Mouse (Mus musculus): ENCODE data around the gene Zfp14. TPM values are rescaled to one million over a fixed set of nuclear protein-coding genes. Genes with fewer than 3 reads are reported as not detected.
A peak's percentile ranks its signal among the peaks of the same experiment; 100 is the strongest.

Gene Zfp14
- polyA plus RNA-seq, 1 experiment from 2014 or later = 3.8 TPM

GRCm38 (mm10) chr7:30023324-30023723 lies 27.9 kb downstream of the Zfp14 start:
- 93% methylated on average over 9 of the region's 9 CpGs for whole genome bisulfite sequencing
- H3K27me3 ChIP-seq (ENCODE audit: control insufficient read depth, insufficient read depth, low read length) = no peaks in the 10 kb centered on the region

GRCm38 (mm10) chr7:30019543-30019942 lies 31.6 kb downstream of the Zfp14 start:
- DNase-seq (ENCODE audit: low spot score) (no peak), ATAC-seq (ENCODE audit: insufficient number of reproducible peaks, low FRiP score, low TSS enrichment, low read depth) (no peak)
- H3K27ac ChIP-seq (replicated peaks; ENCODE audit: low read depth, low read length) = no peak overlapping the region
- peaks cover 42% of the 10 kb centered on the region for H3K36me3 ChIP-seq (ENCODE audit: control insufficient read depth, insufficient read depth, low read length)
- no peaks in the 10 kb centered on the region for H3K4me1 ChIP-seq (ENCODE audit: control insufficient read depth, insufficient read depth, low read length)
- no peaks in the 10 kb centered on the region for H3K9me3 ChIP-seq (ENCODE audit: control insufficient read depth, low read length)
- H3K9ac ChIP-seq (ENCODE audit: low read length) = no peak overlapping the region
- no peaks in the 10 kb centered on the region for H3K27me3 ChIP-seq (ENCODE audit: control insufficient read depth, insufficient read depth, low read length)
- no peak overlapping the region for H3K4me3 ChIP-seq (ENCODE audit: low read depth, low read length)
- no peak overlapping the region for H3K4me2 ChIP-seq (ENCODE audit: low read depth, severe bottlenecking)
- 77% methylated on average over 2 of the region's 2 CpGs for whole genome bisulfite sequencing

More at GRCm38 (mm10) chr7:30023324-30023723, 27.9 kb downstream of the Zfp14 start:
- no peak overlapping the region for H3K4me2 ChIP-seq (ENCODE audit: low read depth, severe bottlenecking)
- no peak for ATAC-seq (ENCODE audit: insufficient number of reproducible peaks, low FRiP score, low TSS enrichment, low read depth)
- H3K4me3 ChIP-seq (ENCODE audit: low read depth, low read length) = no peak overlapping the region
- no peak for DNase-seq (ENCODE audit: low spot score)
- no peaks in the 10 kb centered on the region for H3K9me3 ChIP-seq (ENCODE audit: control insufficient read depth, low read length)
- H3K27ac ChIP-seq (replicated peaks; ENCODE audit: low read depth, low read length) = no peak overlapping the region
- no peaks in the 10 kb centered on the region for H3K4me1 ChIP-seq (ENCODE audit: control insufficient read depth, insufficient read depth, low read length)
- H3K9ac ChIP-seq (ENCODE audit: low read length) = no peak overlapping the region
- peaks cover 33% of the 10 kb centered on the region for H3K36me3 ChIP-seq (ENCODE audit: control insufficient read depth, insufficient read depth, low read length)

DNA sequence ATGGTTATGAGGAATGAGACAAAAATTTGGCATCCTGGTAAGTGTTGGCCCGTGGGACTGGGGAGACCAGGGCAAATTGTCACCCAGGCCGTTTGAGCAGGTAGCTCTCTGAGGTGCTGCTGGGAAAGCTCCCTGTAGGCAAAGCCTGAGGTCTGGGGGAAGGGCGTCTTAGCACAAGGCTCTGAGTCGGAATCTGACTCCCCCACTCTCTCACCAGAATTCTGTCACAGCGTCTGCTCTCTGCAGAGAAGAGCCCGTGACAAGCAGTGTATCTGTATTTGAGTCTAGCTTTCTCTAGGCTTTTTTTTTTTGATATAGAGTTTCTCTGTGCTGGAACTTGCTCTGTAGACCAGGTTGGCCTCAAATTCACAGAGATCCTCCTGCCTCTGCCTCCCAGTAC lies 34.0 kb downstream of the Zfp14 start:
- Histone ChIP-seq H3K4me3 (ENCODE audit: low read depth, low read length) (no peak overlapping the region), H3K36me3 (ENCODE audit: control insufficient read depth, insufficient read depth, low read length) (peaks cover 31% of the 10 kb centered on the region; the same call in 1 of the 2 replicates), H3K4me2 (ENCODE audit: low read depth, severe bottlenecking) (no peak overlapping the region), H3K4me1 (ENCODE audit: control insufficient read depth, insufficient read depth, low read length) (no peaks in the 10 kb centered on the region), H3K27me3 (ENCODE audit: control insufficient read depth, insufficient read depth, low read length) (no peaks in the 10 kb centered on the region), H3K27ac (replicated peaks; ENCODE audit: low read depth, low read length) (no peak overlapping the region), H3K9ac (ENCODE audit: low read length) (no peak overlapping the region), H3K9me3 (ENCODE audit: control insufficient read depth, low read length) (no peaks in the 10 kb centered on the region)
- WGBS = 94% methylated on average over 6 of the region's 6 CpGs
- DNase-seq (ENCODE audit: low spot score) (no peak), ATAC-seq (ENCODE audit: insufficient number of reproducible peaks, low FRiP score, low TSS enrichment, low read depth) (no peak)

GRCm38 (mm10) chr7:30012956-30013363 lies 38.2 kb downstream of the Zfp14 start:
- Histone ChIP-seq H3K4me1 (ENCODE audit: control insufficient read depth, insufficient read depth, low read length) (peaks cover 3% of the 10 kb centered on the region; the same call in 1 of the 2 replicates), H3K36me3 (ENCODE audit: control insufficient read depth, insufficient read depth, low read length) (peaks cover 26% of the 10 kb centered on the region; the same call in 1 of the 2 replicates), H3K27ac (replicated peaks; ENCODE audit: low read depth, low read length) (no peak overlapping the region), H3K9ac (ENCODE audit: low read length) (no peak overlapping the region), H3K9me3 (ENCODE audit: control insufficient read depth, low read length) (no peaks in the 10 kb centered on the region), H3K4me3 (ENCODE audit: low read depth, low read length) (no peak overlapping the region), H3K4me2 (ENCODE audit: low read depth, severe bottlenecking) (no peak overlapping the region), H3K27me3 (ENCODE audit: control insufficient read depth, insufficient read depth, low read length) (no peaks in the 10 kb centered on the region)
- 90% methylated on average over 4 of the region's 4 CpGs for WGBS
- DNase-seq (ENCODE audit: low spot score) (peak; percentile 52), ATAC-seq (ENCODE audit: insufficient number of reproducible peaks, low FRiP score, low TSS enrichment, low read depth) (no peak)

DNA sequence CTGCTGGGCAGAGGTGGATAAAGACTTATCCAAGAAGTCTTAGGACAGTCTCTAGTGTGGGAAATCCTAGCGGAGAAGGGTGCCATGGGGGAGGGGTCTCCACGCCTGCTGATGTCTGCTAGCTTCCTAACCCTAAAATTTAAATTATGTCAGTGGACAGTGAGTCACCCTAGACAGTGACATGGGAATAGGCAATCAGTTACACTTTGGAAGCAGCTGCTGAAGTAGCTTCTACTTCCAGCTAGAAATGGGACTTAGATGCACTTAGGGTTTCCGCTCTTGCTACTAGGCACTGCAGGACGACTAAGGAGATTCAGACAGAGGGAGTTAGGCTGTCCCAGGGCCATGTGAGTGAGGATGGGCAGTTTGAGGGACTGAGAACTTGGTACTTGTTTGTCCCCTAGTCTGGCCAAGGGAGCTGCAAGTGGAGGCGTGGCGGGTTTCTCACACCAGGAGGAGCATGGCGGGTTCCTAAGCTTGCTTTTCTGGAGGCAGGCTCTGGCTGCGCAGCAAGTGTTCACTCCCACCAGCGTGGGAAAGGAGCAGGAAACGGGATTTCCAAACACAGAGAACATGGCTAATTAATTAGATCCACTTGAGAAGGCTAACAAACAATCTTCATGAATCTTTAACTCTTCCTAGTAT lies 40.5 kb downstream of the Zfp14 start:
- H3K4me1 ChIP-seq (ENCODE audit: control insufficient read depth, insufficient read depth, low read length) = peaks cover 4% of the 10 kb centered on the region; the same call in 1 of the 2 replicates
- no peak overlapping the region for H3K27ac ChIP-seq (replicated peaks; ENCODE audit: low read depth, low read length)
- peaks cover 17% of the 10 kb centered on the region; the same call in 1 of the 2 replicates for H3K36me3 ChIP-seq (ENCODE audit: control insufficient read depth, insufficient read depth, low read length)

GRCm38 (mm10) chr7:30009321-30010085 lies 41.7 kb downstream of the Zfp14 start:
- H3K9ac ChIP-seq (ENCODE audit: low read length) = no peak overlapping the region
- DNase-seq (ENCODE audit: low spot score) = no peak
- no peak overlapping the region for H3K4me2 ChIP-seq (ENCODE audit: low read depth, severe bottlenecking)
- no peak overlapping the region for H3K4me3 ChIP-seq (ENCODE audit: low read depth, low read length)
- no peak for ATAC-seq (ENCODE audit: insufficient number of reproducible peaks, low FRiP score, low TSS enrichment, low read depth)
- no peaks in the 10 kb centered on the region for H3K27me3 ChIP-seq (ENCODE audit: control insufficient read depth, insufficient read depth, low read length)
- peaks cover 4% of the 10 kb centered on the region; the same call in 1 of the 2 replicates for H3K4me1 ChIP-seq (ENCODE audit: control insufficient read depth, insufficient read depth, low read length)
- no peaks in the 10 kb centered on the region for H3K9me3 ChIP-seq (ENCODE audit: control insufficient read depth, low read length)
- 82% methylated on average over 21 of the region's 21 CpGs for WGBS
- H3K36me3 ChIP-seq (ENCODE audit: control insufficient read depth, insufficient read depth, low read length) = peaks cover 9% of the 10 kb centered on the region; the same call in 1 of the 2 replicates
- H3K27ac ChIP-seq (replicated peaks; ENCODE audit: low read depth, low read length) = no peak overlapping the region

More for the DNA sequence above, 40.5 kb downstream of the Zfp14 start:
- no peak overlapping the region for H3K4me3 ChIP-seq (ENCODE audit: low read depth, low read length)
- H3K9me3 ChIP-seq (ENCODE audit: control insufficient read depth, low read length) = no peaks in the 10 kb centered on the region
- no peaks in the 10 kb centered on the region for H3K27me3 ChIP-seq (ENCODE audit: control insufficient read depth, insufficient read depth, low read length)
- DNase-seq (ENCODE audit: low spot score) (no peak), ATAC-seq (ENCODE audit: insufficient number of reproducible peaks, low FRiP score, low TSS enrichment, low read depth) (no peak)
- no peak overlapping the region for H3K4me2 ChIP-seq (ENCODE audit: low read depth, severe bottlenecking)
- H3K9ac ChIP-seq (ENCODE audit: low read length) = no peak overlapping the region
- WGBS = 84% methylated on average over 10 of the region's 10 CpGs

- no peak for DNase-seq (ENCODE audit: low spot score)
- Histone ChIP-seq H3K36me3 (ENCODE audit: control insufficient read depth, insufficient read depth, low read length) (peaks cover 3% of the 10 kb centered on the region; the same call in 1 of the 2 replicates), H3K27me3 (ENCODE audit: control insufficient read depth, insufficient read depth, low read length) (no peaks in the 10 kb centered on the region), H3K27ac (replicated peaks; ENCODE audit: low read depth, low read length) (peak overlapping the region; percentile 32; the same call in 1 of the 2 replicates), H3K4me1 (ENCODE audit: control insufficient read depth, insufficient read depth, low read length) (peaks cover 4% of the 10 kb centered on the region; the same call in 1 of the 2 replicates), H3K4me2 (ENCODE audit: low read depth, severe bottlenecking) (no peak overlapping the region), H3K9ac (ENCODE audit: low read length) (no peak overlapping the region), H3K4me3 (ENCODE audit: low read depth, low read length) (no peak overlapping the region), H3K9me3 (ENCODE audit: control insufficient read depth, low read length) (no peaks in the 10 kb centered on the region)
- ATAC-seq (ENCODE audit: insufficient number of reproducible peaks, low FRiP score, low TSS enrichment, low read depth) = no peak
- WGBS = 74% methylated on average over 6 of the region's 6 CpGs
Observed at GRCm38 (mm10) chr7:30008020-30008690, 43.0 kb downstream of the Zfp14 start.

DNA sequence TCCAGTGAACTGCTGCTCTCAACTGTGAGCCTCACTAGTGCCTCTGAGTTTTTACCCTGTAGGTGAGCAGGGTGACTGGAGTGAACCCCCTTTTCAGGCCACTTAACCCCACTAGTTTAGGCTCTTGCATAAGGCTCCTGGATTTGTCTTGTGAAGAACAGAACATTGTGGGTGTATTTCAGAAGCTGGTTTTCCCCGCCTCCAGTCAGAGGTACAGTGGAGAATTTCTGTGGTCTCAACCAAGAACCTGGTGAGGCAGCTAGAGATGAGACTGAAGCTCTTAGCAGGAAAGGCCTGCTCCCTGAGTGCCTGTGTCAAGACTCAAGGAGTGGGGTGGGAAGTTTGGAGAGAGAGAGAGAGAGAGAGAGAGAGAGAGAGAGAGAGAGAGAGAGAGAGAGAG lies 43.6 kb downstream of the Zfp14 start:
- H3K27ac ChIP-seq (replicated peaks; ENCODE audit: low read depth, low read length) = no peak overlapping the region; the same call in 1 of the 2 replicates
- no peak overlapping the region for H3K4me2 ChIP-seq (ENCODE audit: low read depth, severe bottlenecking)
- no peaks in the 10 kb centered on the region for H3K27me3 ChIP-seq (ENCODE audit: control insufficient read depth, insufficient read depth, low read length)
- no peaks in the 10 kb centered on the region for H3K9me3 ChIP-seq (ENCODE audit: control insufficient read depth, low read length)
- WGBS = 92% methylated on average over 1 of the region's 1 CpGs
- peaks cover 4% of the 10 kb centered on the region; the same call in 1 of the 2 replicates for H3K4me1 ChIP-seq (ENCODE audit: control insufficient read depth, insufficient read depth, low read length)
- ATAC-seq (ENCODE audit: insufficient number of reproducible peaks, low FRiP score, low TSS enrichment, low read depth) = no peak
- no peak overlapping the region for H3K9ac ChIP-seq (ENCODE audit: low read length)
- H3K4me3 ChIP-seq (ENCODE audit: low read depth, low read length) = no peak overlapping the region
- DNase-seq (ENCODE audit: low spot score) = no peak
- peaks cover 3% of the 10 kb centered on the region; the same call in 1 of the 2 replicates for H3K36me3 ChIP-seq (ENCODE audit: control insufficient read depth, insufficient read depth, low read length)
